ENCODE assay signal across 9 mouse cellular contexts in genomic region chr1:139378861-139379620, GRCm38 (mm10). TPM values are rescaled to one million over a fixed set of nuclear protein-coding genes. Genes with fewer than 3 reads are reported as not detected.
DNase-seq lines count a peak whose midpoint lies in the region; ATAC-seq and TF ChIP-seq lines count a peak whose summit lies in the region.
"Had no signal": no experiment of that assay in that cellular context is flagged by ENCODE, and none has a peak within 500 bp of the region (broad histone marks: within the 10 kb centered on the region; RNA-seq: fewer than 3 reads in every experiment).

No protein-coding gene starts in this region.

- H3K27ac ChIP-seq in heart, embryonic 14.5 days (replicated peaks in 1 of 2; ENCODE audit: control insufficient read depth in 1 of 2, insufficient read depth in 1 of 2, low read depth in 2 of 2, low read length in 2 of 2) = peak overlapping the region; percentile 30 to 42; a peak in 1 of 4 replicates
- no peak overlapping the region for H3K27ac ChIP-seq in layer of hippocampus, adult 2 months

- no peak overlapping the region for H3K4me3 ChIP-seq in heart, embryonic 14.5 days (ENCODE audit: control insufficient read depth in 1 of 2, insufficient read depth in 1 of 2, low read depth in 1 of 2, low read length in 2 of 2)
- no peak overlapping the region for H3K4me3 ChIP-seq in layer of hippocampus, adult 2 months

- 16% methylated on average over 11 of the region's 11 CpGs for WGBS in heart, embryonic 14.5 days

- peaks cover 10 to 13% of the 10 kb centered on the region in 2 experiments for H3K4me1 ChIP-seq in heart, embryonic 14.5 days (ENCODE audit: control insufficient read depth in 2 of 2, insufficient read depth in 2 of 2, low read length in 2 of 2)

- intact Hi-C loops in heart, postnatal 10 days (cut with DNase I) = no loop called here

- no peaks in the 10 kb centered on the region for H3K36me3 ChIP-seq in heart, embryonic 14.5 days (ENCODE audit: control insufficient read depth, insufficient read depth, low read length)

- H3K9ac ChIP-seq in heart, embryonic 14.5 days (ENCODE audit: low read length) = no peak overlapping the region

- no peak for TF ChIP-seq POLR2A in brain, embryonic 14.5 days (IDR thresholded peaks at IDR 0.05; ENCODE audit: borderline replicate concordance, extremely low read depth, insufficient read depth, insufficient read length, poor library complexity, severe bottlenecking)

- no peak for DNase-seq in heart, postnatal 10 days
- DNase-seq in brain, embryonic 14.5 days (ENCODE audit: low read depth) = peak; percentile 10
- peak; percentile 21 for DNase-seq in kidney, adult 9 months
- DNase-seq in layer of hippocampus, adult 18-20 months (ENCODE audit: low spot score in 2 of 2) = no peak
- DNase-seq in frontal cortex, adult 2 months (ENCODE audit: extremely low spot score in 1 of 2, low spot score in 1 of 2) = no peak
- DNase-seq in layer of hippocampus, adult 2 months (ENCODE audit: low spot score in 2 of 2) = no peak

- TF ChIP-seq CTCF in brain, embryonic 14.5 days (IDR thresholded peaks at IDR 0.05; ENCODE audit: borderline replicate concordance, extremely low read depth, insufficient read depth, insufficient read length) = no peak
- no peak for TF ChIP-seq CTCF in layer of hippocampus, adult 2 months (conservative IDR thresholded peaks at IDR 0.05)

- peak overlapping the region; percentile 42 for H3K4me2 ChIP-seq in heart, embryonic 14.5 days (ENCODE audit: low read length)

- H3K27me3 ChIP-seq in heart, embryonic 14.5 days (ENCODE audit: control insufficient read depth, insufficient read depth, low read length) = no peaks in the 10 kb centered on the region

- ATAC-seq in heart, embryonic 14.5 days (ENCODE audit: insufficient number of reproducible peaks, insufficient read depth, low FRiP score, low read depth) = peak; percentile 73; the same call in 1 of the 2 replicates
- 0 out of 2 replicates have a peak, but pooled peaks have one; percentile 9 for ATAC-seq in monocyte, adult 5-6 weeks (replicated peaks; ENCODE audit: insufficient number of reproducible peaks, low FRiP score, low TSS enrichment, poor library complexity, severe bottlenecking)
- ATAC-seq: Patski had no signal

- H3K9me3 ChIP-seq in heart, embryonic 14.5 days (ENCODE audit: control insufficient read depth, low read length) = no peaks in the 10 kb centered on the region

RNA-seq across cellular contexts. Expression of gene Crb1, which starts 2.1 kb away (rescaled TPM):
- polyA plus RNA-seq in heart, embryonic 14.5 days (2014; fragmentation: Nextera tagmentation; extraction: Ambion mirVana) = 0.18 and 0.32 TPM in 2 replicates
- total RNA-seq in heart, postnatal 10 days (2021) = under 1 TPM; 0.10 to 0.43 TPM
- 3.7 and 4.4 TPM in 2 replicates for polyA plus RNA-seq in brain, embryonic 14.5 days (2012; rRNA removed)
- not detected in 3 replicates for total RNA-seq in monocyte, adult 5-6 weeks (2017)
- total RNA-seq in layer of hippocampus, adult 18-20 months (2021) = under 1 TPM; 0.56 to 0.74 TPM
- polyA plus RNA-seq in frontal cortex, adult 2 months (2012; rRNA removed) = 0.23 and 0.34 TPM in 2 replicates
- total RNA-seq in layer of hippocampus, adult 2 months (2021) = under 1 TPM; 0.32 to 0.82 TPM

RNA-seq across cellular contexts. Expression of gene Zbtb41, which starts 43.0 kb away (rescaled TPM):
- polyA plus RNA-seq in heart, embryonic 14.5 days (2014; fragmentation: Nextera tagmentation; extraction: Ambion mirVana) = 10.9 and 11.3 TPM in 2 replicates
- 10 to 100 TPM; 23.9 to 27.4 TPM for total RNA-seq in heart, postnatal 10 days (2021)
- 14.7 and 20.8 TPM in 2 replicates for polyA plus RNA-seq in brain, embryonic 14.5 days (2012; rRNA removed)
- 17.3 to 20.9 TPM (median 18.1 TPM) in 3 replicates for total RNA-seq in monocyte, adult 5-6 weeks (2017)
- 10 to 100 TPM; 28.3 to 32.5 TPM for total RNA-seq in layer of hippocampus, adult 18-20 months (2021)
- 8.2 and 9.0 TPM in 2 replicates for polyA plus RNA-seq in frontal cortex, adult 2 months (2012; rRNA removed)
- total RNA-seq in layer of hippocampus, adult 2 months (2021) = 10 to 100 TPM; 28.3 to 30.9 TPM

Comparison
In these comparisons a context has a peak if more than half of its experiments do, and no peak if none do; other contexts are left out.
1. DNase-seq: peak in brain, embryonic 14.5 days (single experiment) and kidney, adult 9 months (single experiment); none in heart, postnatal 10 days (0 of 2), layer of hippocampus, adult 18-20 months (0 of 2), frontal cortex, adult 2 months (0 of 2) and layer of hippocampus, adult 2 months (0 of 2).